ENCODE assay signal across 8 mouse cellular contexts in genomic region chr13:17584804-17585203, GRCm38 (mm10).
A peak's percentile ranks its signal among the peaks of the same experiment; 100 is the strongest.
DNase-seq lines count a peak whose midpoint lies in the region; ATAC-seq and TF ChIP-seq lines count a peak whose summit lies in the region.

No protein-coding gene starts in this region.

- no peak for ATAC-seq in liver, embryonic 14.5 days (ENCODE audit: insufficient read depth)

- no peak overlapping the region for H3K4me2 ChIP-seq in liver, embryonic 14.5 days (ENCODE audit: low read depth)

- H3K36me3 ChIP-seq in thymus, adult 2 months (ENCODE audit: control insufficient read depth, insufficient read depth, low read length) = no peaks in the 10 kb centered on the region
- no peaks in the 10 kb centered on the region for H3K36me3 ChIP-seq in liver, embryonic 14.5 days (replicated peaks; ENCODE audit: control insufficient read depth, insufficient read depth, low read depth)

- no peak for TF ChIP-seq CTCF in thymus, adult 2 months (IDR thresholded peaks at IDR 0.05; ENCODE audit: borderline replicate concordance, control insufficient read depth, extremely low read depth, insufficient read depth, low read length, poor library complexity)
- peak; percentile 61 for TF ChIP-seq CTCF in embryonic fibroblast, embryonic 13.5 days (IDR thresholded peaks at IDR 0.05; ENCODE audit: borderline replicate concordance, insufficient read depth, low read length)
- TF ChIP-seq CTCF in liver, embryonic 14.5 days (IDR thresholded peaks at IDR 0.05; ENCODE audit: low read depth) = peak; percentile 53

- H3K4me1 ChIP-seq in thymus, adult 2 months (replicated peaks; ENCODE audit: control insufficient read depth, insufficient read depth, low read length) = no peaks in the 10 kb centered on the region
- no peaks in the 10 kb centered on the region for H3K4me1 ChIP-seq in embryonic fibroblast, embryonic 13.5 days (ENCODE audit: control insufficient read depth, insufficient read depth, low read length)
- H3K4me1 ChIP-seq in liver, embryonic 14.5 days (replicated peaks; ENCODE audit: control insufficient read depth in 2 of 2, insufficient read depth in 2 of 2, low read length in 1 of 2) = no peaks in the 10 kb centered on the region

- H3K27me3 ChIP-seq in thymus, adult 2 months (ENCODE audit: control insufficient read depth, insufficient read depth, low read length) = no peaks in the 10 kb centered on the region
- no peaks in the 10 kb centered on the region for H3K27me3 ChIP-seq in liver, embryonic 14.5 days (ENCODE audit: control insufficient read depth, insufficient read depth, low read length)

- no peaks in the 10 kb centered on the region for H3K9me3 ChIP-seq in liver, embryonic 14.5 days (ENCODE audit: control insufficient read depth, low read length)

- DNase-seq in heart, postnatal 4 days = peak; percentile 18
- no peak for DNase-seq in heart, postnatal 36 days
- DNase-seq in thymus, adult 2 months = peak; percentile 7
- no peak for DNase-seq in thymus, postnatal 36 days
- no peak for DNase-seq in liver, embryonic 14.5 days (ENCODE audit: low read depth in 3 of 3, low spot score in 3 of 3)
- no peak for DNase-seq in urinary bladder, adult 18-20 months (ENCODE audit: low spot score in 2 of 2)
- DNase-seq in spleen, postnatal 4 days (ENCODE audit: low spot score in 2 of 2) = no peak

- TF ChIP-seq POLR2A in thymus, adult 2 months (IDR thresholded peaks at IDR 0.05; ENCODE audit: control insufficient read depth, extremely low read depth, insufficient read depth, low read length, poor library complexity) = no peak
- no peak for TF ChIP-seq POLR2A in embryonic fibroblast, embryonic 13.5 days (IDR thresholded peaks at IDR 0.05; ENCODE audit: low read depth, low read length)

- no peak overlapping the region for H3K4me3 ChIP-seq in thymus, adult 2 months (ENCODE audit: control insufficient read depth, insufficient read depth, low read length)
- no peak overlapping the region for H3K4me3 ChIP-seq in embryonic fibroblast, embryonic 13.5 days (ENCODE audit: insufficient read depth, low read length)
- no peak overlapping the region for H3K4me3 ChIP-seq in liver, embryonic 14.5 days (ENCODE audit: insufficient read depth in 1 of 2, low read depth in 2 of 2, low read length in 2 of 2)

- H3K27ac ChIP-seq in thymus, adult 2 months (ENCODE audit: control insufficient read depth, insufficient read depth, low read length) = no peak overlapping the region
- H3K27ac ChIP-seq in embryonic fibroblast, embryonic 13.5 days (ENCODE audit: insufficient read depth, low read length) = no peak overlapping the region
- no peak overlapping the region for H3K27ac ChIP-seq in liver, embryonic 14.5 days

- no peak for TF ChIP-seq EP300 in liver, embryonic 14.5 days (IDR thresholded peaks at IDR 0.05; ENCODE audit: low read depth)

- H3K9ac ChIP-seq in liver, embryonic 14.5 days (replicated peaks) = no peak overlapping the region

- intact Hi-C loops in heart, postnatal 36 days (cut with DNase I) = loop anchor here (10.0 kb wide), 1 partner anchor 1600 kb away; no protein-coding TSS in a partner anchor

Comparison
In these comparisons a context has a peak if more than half of its experiments do, and no peak if none do; other contexts are left out.
1. DNase-seq: peak in heart, postnatal 4 days (single experiment) and thymus, adult 2 months (single experiment); none in heart, postnatal 36 days (0 of 2), thymus, postnatal 36 days (0 of 2), liver, embryonic 14.5 days (0 of 3), urinary bladder, adult 18-20 months (0 of 2) and spleen, postnatal 4 days (0 of 2).